Mouse (Mus musculus) forebrain, embryonic 13.5 days (tissue): ENCODE results near the gene Tmem270. TPM values are rescaled to one million over a fixed set of nuclear protein-coding genes. Genes with fewer than 3 reads are reported as not detected.

Experiments used
- ATAC-seq: fragments of 200-750 bp; cut with Nextera tagmentation; 2 replicates; pipeline ENCODE4 v1.8.0; 2017
- H3K27ac ChIP-seq: fragments of 300-500 bp; sonication (generic); 2 replicates; pipeline ENCODE4 v1.5.1; 2015; ENCODE audit warnings: inconsistent platforms, mild to moderate bottlenecking, moderate library complexity
- H3K27me3 ChIP-seq: fragments of 300-500 bp; sonication (generic); 2 replicates; pipeline ENCODE4 v1.6.1; 2015; ENCODE audit warnings: mild to moderate bottlenecking, inconsistent platforms
- H3K36me3 ChIP-seq: fragments of 300-500 bp; sonication (generic); 2 replicates; pipeline ENCODE4 v1.6.1; 2015; ENCODE audit warnings: mild to moderate bottlenecking, inconsistent platforms; ENCODE audit not compliant: poor library complexity, severe bottlenecking
- H3K4me1 ChIP-seq: fragments of 300-500 bp; sonication (generic); 2 replicates; pipeline ENCODE4 v1.6.1; 2015; ENCODE audit warnings: inconsistent platforms
- H3K4me2 ChIP-seq: fragments of 300-500 bp; sonication (generic); 2 replicates; pipeline ENCODE4 v1.6.1; 2015; ENCODE audit warnings: inconsistent platforms, mild to moderate bottlenecking, moderate library complexity
- H3K4me3 ChIP-seq: fragments of 300-500 bp; sonication (generic); 2 replicates; pipeline ENCODE4 v1.5.1; 2015; ENCODE audit warnings: mild to moderate bottlenecking, inconsistent platforms
- H3K9ac ChIP-seq: fragments of 300-500 bp; sonication (generic); 2 replicates; pipeline ENCODE4 v1.6.1; 2015; ENCODE audit warnings: mild to moderate bottlenecking, inconsistent platforms
- H3K9me3 ChIP-seq: fragments of 300-500 bp; sonication (generic); replicated peaks from 2 replicates; pipeline ENCODE4 v1.6.1; 2016; ENCODE audit warnings: inconsistent platforms
- WGBS: fragments of 180-500 bp; shearing (Covaris S2); methylation state at CpG from one replicate; pipeline ENCODE4 v1.1.7; 2015; 5-methylcytosine and 5-hydroxymethylcytosine counted together
- polyA plus RNA-seq: library from polyadenylated mRNA; unstranded; fragments of >200 nt; fragmentation: Nextera tagmentation; extraction: Ambion mirVana; gene quantifications from 2 replicates; pipeline ENCODE4 v1.2.1, GENCODE M21; 2015

The Tmem270 gene
- polyA plus RNA-seq, 1 experiment from 2014 or later: not detected

DNA sequence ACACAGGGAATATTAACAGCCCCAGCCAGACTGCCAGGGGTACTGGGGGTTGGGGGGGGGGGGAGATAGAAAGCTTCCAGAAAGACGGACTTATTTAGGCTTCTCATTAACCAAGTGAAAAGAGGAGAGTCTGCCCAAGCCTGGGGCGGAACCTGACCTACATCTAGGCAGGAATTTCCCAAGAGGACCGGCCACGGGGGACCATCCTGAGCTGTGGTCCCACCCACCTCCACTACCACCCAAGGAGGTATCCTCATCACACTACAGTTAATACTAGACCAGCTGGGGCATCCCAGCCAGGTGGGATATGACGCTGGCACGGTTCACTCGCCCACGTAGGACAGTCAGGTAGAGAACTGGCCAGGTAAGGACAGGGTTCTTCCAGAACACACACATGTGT, 33.5 kb downstream of the Tmem270 start:
- no peak for ATAC-seq
- Histone ChIP-seq H3K9ac (no peak overlapping the region), H3K27me3 (no peaks in the 10 kb centered on the region), H3K36me3 (no peaks in the 10 kb centered on the region), H3K27ac (no peak overlapping the region), H3K9me3 (no peaks in the 10 kb centered on the region), H3K4me3 (no peak overlapping the region), H3K4me1 (no peaks in the 10 kb centered on the region), H3K4me2 (no peak overlapping the region)
- 91% methylated on average over 8 of the region's 8 CpGs for WGBS

DNA sequence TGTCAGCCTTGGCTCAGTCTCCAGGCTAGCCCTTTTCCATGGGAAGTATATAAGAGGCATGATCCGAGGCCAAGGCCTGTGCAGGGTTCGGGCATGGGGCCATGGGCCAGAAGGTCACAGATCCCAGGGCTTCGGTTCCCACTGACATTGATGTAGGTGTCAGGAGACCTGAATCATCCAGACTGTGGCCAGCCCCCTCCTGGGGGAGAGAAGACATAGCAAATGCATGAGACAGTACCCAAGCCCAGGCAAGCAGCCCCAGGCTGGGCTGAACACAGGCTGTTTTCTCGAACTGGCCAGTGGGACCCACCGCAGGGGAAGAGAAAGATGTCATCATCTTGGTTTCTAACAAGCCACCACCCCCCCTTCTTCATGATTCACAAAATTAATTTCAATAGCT, 33.9 kb downstream of the Tmem270 start:
- no peak overlapping the region for H3K27ac ChIP-seq
- H3K36me3 ChIP-seq: no peaks in the 10 kb centered on the region
- ATAC-seq: no peak
- H3K4me1 ChIP-seq: no peaks in the 10 kb centered on the region
- 78% methylated on average over 5 of the region's 5 CpGs for WGBS
- no peak overlapping the region for H3K4me3 ChIP-seq
- no peak overlapping the region for H3K9ac ChIP-seq
- no peaks in the 10 kb centered on the region for H3K27me3 ChIP-seq
- no peaks in the 10 kb centered on the region for H3K9me3 ChIP-seq
- no peak overlapping the region for H3K4me2 ChIP-seq

- no peak overlapping the region for H3K4me3 ChIP-seq
- no peak for ATAC-seq
- H3K4me1 ChIP-seq: no peaks in the 10 kb centered on the region
- H3K9ac ChIP-seq: no peak overlapping the region
- 80% methylated on average over 5 of the region's 5 CpGs for WGBS
- no peak overlapping the region for H3K4me2 ChIP-seq
- H3K9me3 ChIP-seq: no peaks in the 10 kb centered on the region
- no peaks in the 10 kb centered on the region for H3K27me3 ChIP-seq
- no peaks in the 10 kb centered on the region for H3K36me3 ChIP-seq
- no peak overlapping the region for H3K27ac ChIP-seq
Observed at GRCm38 (mm10) chr5:134868506-134868905, 38.0 kb downstream of the Tmem270 start.

DNA sequence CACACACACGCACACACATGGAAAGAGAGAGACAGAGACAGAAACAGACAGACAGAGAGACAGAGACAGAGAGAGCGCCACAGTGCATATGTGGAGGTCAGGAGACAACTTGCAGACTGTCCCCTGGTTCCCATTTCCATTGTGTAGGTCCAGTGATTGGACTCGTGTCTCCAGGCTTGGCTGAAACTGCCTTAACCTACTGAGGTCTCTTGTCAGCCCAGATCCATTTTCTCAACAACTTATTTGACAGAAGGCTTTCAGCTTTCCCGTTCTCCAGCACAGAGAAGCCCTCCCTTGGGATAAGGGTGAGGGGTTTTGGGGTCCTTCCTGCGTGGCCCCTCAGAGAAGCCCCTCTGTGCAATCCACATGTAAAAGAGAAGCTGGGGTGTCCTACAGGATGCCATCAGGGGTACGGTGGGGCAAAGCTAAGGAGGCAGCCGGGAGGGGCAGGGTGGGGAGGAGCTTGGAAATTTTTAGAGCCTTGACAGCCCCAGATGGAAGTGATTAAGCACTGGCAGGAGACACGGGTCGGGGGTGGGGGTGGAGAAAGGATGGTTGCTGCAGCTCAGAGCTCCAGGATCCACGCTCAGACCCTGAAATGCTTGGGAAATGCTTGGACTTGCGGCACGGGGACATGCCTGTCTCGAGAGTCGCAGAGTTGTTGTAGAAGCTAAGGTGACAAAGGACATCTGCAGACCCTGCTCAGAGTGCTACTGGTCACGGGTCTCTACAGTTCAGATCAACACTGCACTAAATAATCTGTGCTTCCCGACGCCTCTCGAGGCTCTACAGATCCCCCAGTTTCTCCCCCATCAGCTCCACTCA, 39.0 kb downstream of the Tmem270 start:
- no peak for ATAC-seq
- Histone ChIP-seq H3K36me3 (no peaks in the 10 kb centered on the region), H3K4me2 (no peak overlapping the region), H3K27me3 (no peaks in the 10 kb centered on the region), H3K4me3 (no peak overlapping the region), H3K9me3 (no peaks in the 10 kb centered on the region), H3K9ac (no peak overlapping the region), H3K27ac (no peak overlapping the region), H3K4me1 (no peaks in the 10 kb centered on the region)
- 72% methylated on average over 18 of the region's 18 CpGs for WGBS

DNA sequence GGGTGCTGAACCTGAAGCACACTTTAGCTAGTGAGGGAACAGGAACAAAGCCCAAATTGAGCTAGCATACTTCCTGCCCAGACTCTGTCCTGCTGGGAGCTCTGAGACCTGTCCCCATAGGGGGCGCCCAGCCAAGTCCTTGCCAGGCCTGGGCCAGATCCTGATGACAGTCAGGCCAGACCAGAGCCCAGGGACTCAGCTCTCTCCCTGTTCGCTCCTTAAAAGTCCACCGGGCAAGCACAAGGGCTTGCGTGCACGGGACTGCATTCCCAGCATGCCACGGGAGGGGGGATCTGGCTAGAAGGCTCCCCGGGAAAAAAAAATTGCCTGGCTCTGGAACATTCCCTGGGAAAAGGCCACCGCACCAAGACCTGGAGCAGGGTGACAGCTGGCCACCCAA, 41.4 kb downstream of the Tmem270 start:
- Histone ChIP-seq H3K36me3 (no peaks in the 10 kb centered on the region), H3K9me3 (no peaks in the 10 kb centered on the region), H3K27me3 (no peaks in the 10 kb centered on the region), H3K27ac (no peak overlapping the region), H3K4me1 (no peaks in the 10 kb centered on the region), H3K9ac (no peak overlapping the region), H3K4me3 (no peak overlapping the region), H3K4me2 (no peak overlapping the region)
- ATAC-seq: no peak
- 63% methylated on average over 8 of the region's 8 CpGs for WGBS

DNA sequence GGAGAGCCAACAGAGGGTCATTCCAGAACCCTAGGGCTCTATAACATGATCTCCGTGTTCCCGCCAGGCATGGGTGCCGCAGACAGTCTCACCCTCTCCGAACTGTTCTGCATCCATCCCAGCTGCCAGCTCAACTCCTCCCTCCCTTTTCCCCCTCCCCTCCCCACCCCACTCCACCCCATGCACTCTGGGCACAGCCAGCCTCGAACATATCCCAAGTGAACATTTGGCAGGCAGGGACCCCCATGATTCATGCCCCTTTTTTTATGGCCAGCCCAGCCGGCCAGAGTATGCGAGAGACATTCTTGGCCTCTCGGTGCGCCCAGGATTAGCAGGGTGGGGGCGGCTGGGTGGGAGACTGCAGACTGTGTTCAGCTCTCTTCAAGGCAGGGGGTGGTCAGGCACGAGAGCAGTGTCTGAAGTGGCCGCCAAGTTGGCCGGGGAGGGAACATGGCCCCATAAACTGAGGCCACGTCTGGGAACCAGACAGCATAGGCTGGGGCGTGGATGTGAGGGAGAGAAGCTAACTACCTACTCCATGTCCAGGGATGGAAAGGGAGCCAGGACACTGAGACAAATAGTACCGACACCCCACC, 44.5 kb downstream of the Tmem270 start:
- Histone ChIP-seq H3K9me3 (no peaks in the 10 kb centered on the region), H3K9ac (no peak overlapping the region), H3K27ac (no peak overlapping the region), H3K36me3 (no peaks in the 10 kb centered on the region), H3K4me2 (no peak overlapping the region), H3K4me1 (no peaks in the 10 kb centered on the region), H3K27me3 (no peaks in the 10 kb centered on the region), H3K4me3 (no peak overlapping the region)
- 81% methylated on average over 16 of the region's 16 CpGs for WGBS
- ATAC-seq: no peak

DNA sequence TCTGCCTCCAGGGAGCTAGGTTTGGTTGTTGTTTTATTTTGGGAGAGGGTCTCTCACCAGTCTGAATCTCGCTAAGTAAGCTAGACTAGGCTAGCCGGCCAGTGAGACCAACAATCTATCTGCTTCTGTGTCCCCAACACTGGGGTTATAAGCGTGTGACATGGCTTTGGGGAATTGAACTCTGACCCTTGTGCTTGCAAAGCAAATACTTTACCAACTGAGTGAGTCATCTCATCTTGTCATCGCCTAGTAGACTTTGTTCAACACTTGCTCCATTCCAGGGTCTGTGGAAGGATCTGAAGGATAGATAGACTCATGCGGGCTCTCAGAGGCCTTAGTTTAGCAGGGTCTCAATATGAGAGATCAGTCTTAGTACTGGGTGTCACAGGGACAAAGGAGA, 47.3 kb downstream of the Tmem270 start:
- 90% methylated on average over 5 of the region's 5 CpGs for WGBS
- no peak overlapping the region for H3K27ac ChIP-seq
- H3K36me3 ChIP-seq: no peaks in the 10 kb centered on the region
- H3K27me3 ChIP-seq: no peaks in the 10 kb centered on the region
- no peak overlapping the region for H3K4me2 ChIP-seq
- no peaks in the 10 kb centered on the region for H3K9me3 ChIP-seq
- ATAC-seq: no peak
- no peaks in the 10 kb centered on the region for H3K4me1 ChIP-seq
- no peak overlapping the region for H3K4me3 ChIP-seq
- no peak overlapping the region for H3K9ac ChIP-seq

DNA sequence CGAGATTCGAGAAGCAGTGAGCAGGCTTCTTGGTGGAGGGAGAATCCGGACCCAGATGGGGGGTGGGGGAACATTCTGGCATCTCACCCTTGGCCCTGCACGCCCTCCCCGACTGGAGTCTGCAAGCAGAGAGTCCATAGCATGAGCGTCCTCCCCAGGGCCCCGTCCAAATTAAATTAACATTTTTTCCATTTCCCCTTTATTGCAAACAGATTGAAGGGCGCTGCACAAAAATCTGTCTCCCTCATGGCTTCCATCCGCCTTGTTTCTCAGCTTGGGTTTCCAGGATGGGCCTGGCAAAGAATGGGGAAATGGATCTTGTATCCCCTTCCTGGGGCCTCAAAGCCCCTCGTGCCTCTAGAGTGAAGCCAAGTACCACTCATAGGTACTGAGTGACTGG, 48.2 kb downstream of the Tmem270 start:
- Histone ChIP-seq H3K27me3 (no peaks in the 10 kb centered on the region), H3K27ac (no peak overlapping the region), H3K4me2 (no peak overlapping the region), H3K9ac (no peak overlapping the region), H3K36me3 (no peaks in the 10 kb centered on the region), H3K4me1 (no peaks in the 10 kb centered on the region), H3K9me3 (no peaks in the 10 kb centered on the region), H3K4me3 (no peak overlapping the region)
- WGBS: 90% methylated on average over 10 of the region's 10 CpGs
- ATAC-seq: no peak

DNA sequence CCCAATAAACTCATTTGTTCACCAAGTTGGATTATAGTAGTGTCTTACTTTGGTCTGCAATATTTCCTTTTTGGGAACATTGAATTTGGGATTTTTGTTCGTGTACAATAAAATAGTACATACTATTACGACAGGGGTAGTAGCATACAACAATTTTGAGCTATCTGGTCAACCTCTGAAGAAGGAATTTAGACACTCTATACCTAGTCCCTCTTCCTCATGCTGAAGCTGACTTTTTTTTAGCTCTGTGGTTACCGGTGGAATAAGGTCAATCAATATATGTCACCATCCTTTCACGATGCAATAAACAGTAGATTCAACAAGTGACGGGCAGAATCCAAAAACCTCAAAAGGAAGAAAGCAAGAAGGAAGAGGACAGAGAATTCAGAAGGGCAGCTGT, 53.7 kb downstream of the Tmem270 start:
- Histone ChIP-seq H3K9ac (no peak overlapping the region), H3K4me3 (no peak overlapping the region), H3K36me3 (no peaks in the 10 kb centered on the region), H3K4me1 (no peaks in the 10 kb centered on the region), H3K4me2 (no peak overlapping the region), H3K9me3 (no peaks in the 10 kb centered on the region), H3K27me3 (no peaks in the 10 kb centered on the region), H3K27ac (no peak overlapping the region)
- ATAC-seq: no peak
- WGBS: 92% methylated on average over 5 of the region's 5 CpGs

Other genes starting within 250 kb of the Tmem270 start
- gene Limk1, start 218.1 kb downstream of the Tmem270 start, polyA plus RNA-seq: 13.8 and 14.1 TPM in 2 replicates
- 3.4 and 3.5 TPM in 2 replicates for gene Eln, start 159.4 kb downstream of the Tmem270 start, polyA plus RNA-seq
- gene Cldn13, start 8.8 kb upstream of the Tmem270 start, polyA plus RNA-seq: 0.72 TPM in 1 of 2 replicates, not detected in the other
- gene Mettl27, start 25.6 kb upstream of the Tmem270 start, polyA plus RNA-seq: 7.5 and 8.2 TPM in 2 replicates
- gene Cldn4, start 40.2 kb upstream of the Tmem270 start, polyA plus RNA-seq: not detected in 2 replicates
- gene Cldn3, start 79.5 kb upstream of the Tmem270 start, polyA plus RNA-seq: 2.9 and 3.1 TPM in 2 replicates
- gene Abhd11, start 102.4 kb upstream of the Tmem270 start, polyA plus RNA-seq: 47.9 and 53.4 TPM in 2 replicates
- gene Stx1a, start 116.7 kb upstream of the Tmem270 start, polyA plus RNA-seq: 34.1 and 38.7 TPM in 2 replicates
- gene Dnajc30, start 157.5 kb upstream of the Tmem270 start, polyA plus RNA-seq: 31.3 and 33.8 TPM in 2 replicates
- gene Bud23, start 158.2 kb upstream of the Tmem270 start, polyA plus RNA-seq: 101 and 112 TPM in 2 replicates
- 17.8 and 19.1 TPM in 2 replicates for gene Vps37d, start 171.5 kb upstream of the Tmem270 start, polyA plus RNA-seq
- 1.4 and 1.6 TPM in 2 replicates for gene Mlxipl, start 183.2 kb upstream of the Tmem270 start, polyA plus RNA-seq
- gene Tbl2, start 242.9 kb upstream of the Tmem270 start, polyA plus RNA-seq: 18.8 and 19.3 TPM in 2 replicates